Mouse (Mus musculus): Measurements from ENCODE around the gene Mbtps2.
A peak's percentile ranks its signal among the peaks of the same experiment; 100 is the strongest.

Gene Mbtps2

GRCm38 (mm10) chrX:157598186-157598996 is at the start of gene Mbtps2:
TSS of gene Mbtps2 (minus strand) at chrX:157598715.
- peak; percentile 78 for ATAC-seq (ENCODE audit: insufficient number of reproducible peaks, low FRiP score, low TSS enrichment)

- ATAC-seq (ENCODE audit: insufficient number of reproducible peaks, low FRiP score, low TSS enrichment): no peak
Observed at GRCm38 (mm10) chrX:157646399-157646798, 47.9 kb upstream of the Mbtps2 start.

- no peak for ATAC-seq (ENCODE audit: insufficient number of reproducible peaks, low FRiP score, low TSS enrichment)
Observed at GRCm38 (mm10) chrX:157644700-157645099, 46.2 kb upstream of the Mbtps2 start.

GRCm38 (mm10) chrX:157644300-157644699 is 45.8 kb upstream of the Mbtps2 start:
- no peak for ATAC-seq (ENCODE audit: insufficient number of reproducible peaks, low FRiP score, low TSS enrichment)

DNA sequence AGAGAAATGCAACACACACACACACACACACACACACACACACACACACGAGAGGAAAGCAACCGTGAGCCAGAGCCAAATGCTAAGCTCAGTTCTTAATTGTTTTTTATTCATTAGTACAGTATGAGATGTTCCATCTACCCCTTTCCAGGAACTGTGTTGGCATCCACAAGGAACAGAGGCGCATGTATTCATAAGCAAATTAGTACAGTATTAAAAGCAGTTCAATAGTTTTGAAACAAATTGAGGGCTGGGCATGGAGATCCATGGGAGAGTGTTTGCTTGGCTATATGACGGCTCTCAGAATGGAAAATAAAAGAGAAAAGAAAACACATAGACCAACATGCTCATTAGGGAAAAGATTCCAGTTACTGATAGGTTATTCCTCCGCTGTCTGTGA is 44.3 kb upstream of the Mbtps2 start:
- ATAC-seq (ENCODE audit: insufficient number of reproducible peaks, low FRiP score, low TSS enrichment): no peak

DNA sequence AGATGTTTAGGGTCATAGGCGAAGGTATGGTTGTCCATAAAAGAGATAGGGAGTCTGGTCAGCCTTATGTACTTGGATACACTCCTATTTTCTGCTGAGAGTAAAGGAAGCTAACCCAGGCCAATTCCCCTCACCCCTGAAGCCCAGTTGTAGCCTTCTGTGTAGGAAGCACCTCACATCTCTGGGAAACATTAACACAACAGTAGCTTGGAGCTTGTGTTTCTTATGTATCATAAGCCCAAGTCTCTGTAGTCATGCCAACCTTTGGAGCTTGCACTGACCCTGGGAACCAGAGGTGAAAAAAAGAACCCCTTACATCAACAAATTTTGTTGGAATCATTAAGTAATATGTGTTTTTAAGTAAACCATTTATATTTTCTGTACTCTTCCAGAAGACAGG is 38.7 kb upstream of the Mbtps2 start:
- no peak for ATAC-seq (ENCODE audit: insufficient number of reproducible peaks, low FRiP score, low TSS enrichment)

DNA sequence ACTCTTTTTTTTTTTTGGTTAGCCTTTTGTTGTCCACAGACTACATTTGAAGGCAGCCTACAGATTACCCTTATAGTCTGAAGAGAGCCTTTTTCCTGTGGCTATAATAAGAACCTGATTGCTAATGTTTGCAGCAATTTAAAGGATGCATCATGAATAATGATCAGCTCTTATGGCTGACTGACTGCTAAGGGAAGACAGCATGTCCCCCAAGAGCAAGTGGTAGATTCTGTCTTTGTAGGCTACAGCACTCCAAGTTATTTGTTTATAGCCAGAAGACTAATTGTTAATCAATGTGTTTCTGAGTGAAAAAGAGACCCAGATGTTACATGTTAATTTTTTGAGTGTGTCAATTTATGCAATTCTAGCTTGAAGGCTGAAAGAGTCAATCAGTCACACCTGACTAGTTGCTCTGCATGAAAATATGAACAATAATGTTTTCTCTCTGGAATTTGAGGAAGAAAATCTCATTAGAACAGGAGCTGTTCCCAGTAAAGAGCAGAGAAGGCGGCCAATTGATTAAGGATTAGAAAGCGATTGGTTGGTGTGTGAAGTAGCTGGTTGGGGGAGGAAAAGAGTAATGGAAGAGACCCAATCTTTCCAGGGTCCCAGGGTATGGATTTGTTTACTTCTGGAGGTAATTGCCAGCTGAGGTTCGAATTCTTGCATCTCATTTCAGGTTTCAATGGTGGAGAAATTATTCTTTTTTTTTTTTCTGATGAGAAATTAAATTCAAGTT is 35.3 kb upstream of the Mbtps2 start:
- ATAC-seq (ENCODE audit: insufficient number of reproducible peaks, low FRiP score, low TSS enrichment): no peak

- ATAC-seq (ENCODE audit: insufficient number of reproducible peaks, low FRiP score, low TSS enrichment): no peak
Observed at GRCm38 (mm10) chrX:157630341-157630740, 31.8 kb upstream of the Mbtps2 start.

DNA sequence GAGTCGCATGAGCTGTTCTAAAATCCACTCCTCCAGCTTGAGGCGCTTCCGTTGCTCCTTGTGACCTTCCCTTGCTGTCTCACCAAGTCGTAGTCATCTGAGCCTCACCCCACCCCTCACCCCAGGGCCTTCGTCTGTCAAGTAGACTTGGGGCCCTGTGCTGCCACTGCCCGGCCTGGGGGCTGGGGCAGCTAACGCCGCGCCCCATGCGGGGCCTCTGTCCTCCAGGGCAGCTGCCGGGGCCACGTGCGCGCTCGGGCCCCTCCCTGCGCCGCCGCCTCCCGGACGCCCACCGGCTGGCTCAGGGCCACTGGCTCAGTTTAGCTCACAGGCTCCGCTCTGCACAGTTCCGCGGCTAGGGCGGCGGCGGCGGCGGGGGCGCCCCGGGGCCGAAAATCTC is 14.4 kb upstream of the Mbtps2 start:
- ATAC-seq (ENCODE audit: insufficient number of reproducible peaks, low FRiP score, low TSS enrichment): no peak

GRCm38 (mm10) chrX:157601450-157601849 is 2.9 kb upstream of the Mbtps2 start:
- ATAC-seq (ENCODE audit: insufficient number of reproducible peaks, low FRiP score, low TSS enrichment): no peak

- peak; percentile 41; the same call in 1 of the 2 replicates for ATAC-seq (ENCODE audit: insufficient number of reproducible peaks, low FRiP score, low TSS enrichment)
Observed at GRCm38 (mm10) chrX:157597585-157598185, 830 bp downstream of the Mbtps2 start.

DNA sequence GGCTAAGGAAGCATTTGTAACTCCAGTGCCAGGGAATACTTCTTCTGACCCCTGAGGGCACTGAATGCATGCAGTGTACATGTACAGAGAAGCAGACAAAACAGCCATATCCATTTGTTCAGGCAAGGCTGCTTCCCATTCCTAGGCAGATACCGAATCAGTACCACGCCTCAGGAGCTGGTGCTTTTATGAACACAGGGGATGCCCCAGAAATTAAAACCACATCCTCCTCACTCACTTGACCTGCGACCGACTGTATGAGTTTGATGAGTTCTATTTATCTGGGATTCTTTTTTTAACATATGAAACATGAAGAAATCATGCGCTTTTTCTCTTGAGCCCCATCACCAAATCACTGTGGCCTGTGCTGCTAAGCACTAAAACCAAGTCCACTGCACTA is 1.7 kb downstream of the Mbtps2 start:
- ATAC-seq (ENCODE audit: insufficient number of reproducible peaks, low FRiP score, low TSS enrichment): no peak

DNA sequence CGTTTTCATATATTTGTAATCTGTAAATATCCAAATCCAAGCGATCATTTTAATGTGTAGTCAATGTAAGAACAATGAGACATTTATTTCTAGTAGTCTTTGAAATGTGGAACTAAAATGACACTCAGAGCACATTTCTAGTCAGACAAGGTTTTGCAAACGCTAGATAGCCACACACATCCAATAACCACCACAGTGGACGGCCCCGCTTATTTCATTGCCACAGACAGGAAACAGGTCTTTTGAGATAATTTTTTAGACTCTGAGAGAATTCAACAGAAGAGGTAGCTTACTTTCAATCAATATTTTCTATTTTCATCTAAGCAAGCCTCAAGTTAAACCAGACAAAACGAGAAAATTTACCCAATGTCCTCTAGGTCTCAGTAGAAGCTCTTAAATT is 2.6 kb downstream of the Mbtps2 start:
- no peak for ATAC-seq (ENCODE audit: insufficient number of reproducible peaks, low FRiP score, low TSS enrichment)

- ATAC-seq (ENCODE audit: insufficient number of reproducible peaks, low FRiP score, low TSS enrichment): no peak
Observed at GRCm38 (mm10) chrX:157594606-157595005, 3.9 kb downstream of the Mbtps2 start.

- ATAC-seq (ENCODE audit: insufficient number of reproducible peaks, low FRiP score, low TSS enrichment): peak; percentile 52; the same call in 1 of the 2 replicates
Observed at GRCm38 (mm10) chrX:157587001-157587400, 11.5 kb downstream of the Mbtps2 start.

- peak; percentile 85 for ATAC-seq (ENCODE audit: insufficient number of reproducible peaks, low FRiP score, low TSS enrichment)
Observed at GRCm38 (mm10) chrX:157586397-157586796, 12.1 kb downstream of the Mbtps2 start.

GRCm38 (mm10) chrX:157579108-157579614 is 19.4 kb downstream of the Mbtps2 start:
- no peak for ATAC-seq (ENCODE audit: insufficient number of reproducible peaks, low FRiP score, low TSS enrichment)

- ATAC-seq (ENCODE audit: insufficient number of reproducible peaks, low FRiP score, low TSS enrichment): no peak
Observed at GRCm38 (mm10) chrX:157574683-157575082, 23.8 kb downstream of the Mbtps2 start.

- ATAC-seq (ENCODE audit: insufficient number of reproducible peaks, low FRiP score, low TSS enrichment): no peak
Observed at GRCm38 (mm10) chrX:157568840-157569239, 29.7 kb downstream of the Mbtps2 start, which contains the start of gene Yy2. TSS of gene Yy2 (minus strand) at chrX:157568985.

DNA sequence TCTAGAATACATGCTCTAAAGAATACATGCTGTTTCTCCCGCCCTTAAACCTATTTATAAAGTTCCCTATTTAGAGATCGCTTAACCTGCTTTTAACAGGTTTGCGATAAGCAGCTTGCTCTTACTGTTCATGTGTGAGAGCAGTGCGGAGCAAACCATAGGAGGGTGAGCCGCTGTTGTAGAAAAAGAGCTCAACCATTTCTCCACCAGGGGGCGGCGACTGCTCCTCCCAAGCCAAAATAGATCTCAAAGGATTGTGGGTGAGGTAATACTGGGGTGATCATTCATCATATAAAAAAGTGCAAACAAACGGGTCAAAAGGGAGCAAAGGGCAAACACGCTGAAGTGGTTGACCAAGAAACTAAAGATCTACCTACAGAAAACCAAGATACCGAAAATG is 34.7 kb downstream of the Mbtps2 start:
- no peak for ATAC-seq (ENCODE audit: insufficient number of reproducible peaks, low FRiP score, low TSS enrichment)

- no peak for ATAC-seq (ENCODE audit: insufficient number of reproducible peaks, low FRiP score, low TSS enrichment)
Observed at GRCm38 (mm10) chrX:157547082-157547481, 51.4 kb downstream of the Mbtps2 start.
